Mouse (Mus musculus) retina, embryonic 14.5 days (tissue): ENCODE measurements around the gene Kiss1r.
A peak's percentile ranks its signal among the peaks of the same experiment; 100 is the strongest.

Experiments used
- DNase-seq: peaks from one replicate; pipeline ENCODE4 v3.0.0-alpha.2; 2015; ENCODE audit warnings: low spot score

Gene Kiss1r

GRCm38 (mm10) chr10:79924998-79925784, 8.4 kb downstream of the Kiss1r start:
- peak; percentile 93 for DNase-seq

- DNase-seq: no peak
Measured at GRCm38 (mm10) chr10:79925785-79926490, 9.2 kb downstream of the Kiss1r start.

GRCm38 (mm10) chr10:79926491-79927323, 9.9 kb downstream of the Kiss1r start, which contains the start of gene Arid3a:
TSS of gene Arid3a (plus strand) at chr10:79927043.
- DNase-seq: peak; percentile 94

- DNase-seq: peak; percentile 66
Measured at GRCm38 (mm10) chr10:79927324-79928029, 10.7 kb downstream of the Kiss1r start.

GRCm38 (mm10) chr10:79928030-79928694, 11.4 kb downstream of the Kiss1r start:
- DNase-seq: no peak

- DNase-seq: no peak
Measured at GRCm38 (mm10) chr10:79928907-79929701, 12.3 kb downstream of the Kiss1r start.

- DNase-seq: no peak
Measured at GRCm38 (mm10) chr10:79929967-79930825, 13.4 kb downstream of the Kiss1r start.

GRCm38 (mm10) chr10:79930826-79931186, 14.0 kb downstream of the Kiss1r start:
- no peak for DNase-seq

- no peak for DNase-seq
Measured at GRCm38 (mm10) chr10:79931797-79932196, 15.0 kb downstream of the Kiss1r start.

GRCm38 (mm10) chr10:79932736-79933135, 16.0 kb downstream of the Kiss1r start:
- DNase-seq: no peak

- DNase-seq: no peak
Measured at GRCm38 (mm10) chr10:79933145-79933679, 16.4 kb downstream of the Kiss1r start.

GRCm38 (mm10) chr10:79933861-79934260, 17.1 kb downstream of the Kiss1r start:
- no peak for DNase-seq

GRCm38 (mm10) chr10:79934272-79934721, 17.5 kb downstream of the Kiss1r start:
- no peak for DNase-seq

- no peak for DNase-seq
Measured at GRCm38 (mm10) chr10:79934794-79935569, 18.2 kb downstream of the Kiss1r start.

GRCm38 (mm10) chr10:79936284-79936910, 19.6 kb downstream of the Kiss1r start:
- no peak for DNase-seq

- no peak for DNase-seq
Measured at GRCm38 (mm10) chr10:79936911-79937441, 20.2 kb downstream of the Kiss1r start.

- DNase-seq: no peak
Measured at GRCm38 (mm10) chr10:79937775-79938526, 21.2 kb downstream of the Kiss1r start.
